Mouse (Mus musculus) lung, embryonic 14.5 days (tissue): ENCODE measurements around the gene Slc44a5. TPM values are rescaled to one million over a fixed set of nuclear protein-coding genes. Genes with fewer than 3 reads are reported as not detected.
"Not testable (repeated sequence)": the region's sequence is repeated elsewhere in the genome, so short reads cannot be mapped to it uniquely, and the experiment has no call there.

Source experiments
- ATAC-seq: fragments of 200-750 bp; cut with Nextera tagmentation; 2 replicates; pipeline ENCODE4 v1.8.0; 2017; ENCODE audit warnings: mild to moderate bottlenecking, moderate TSS enrichment, moderate library complexity; ENCODE audit not compliant: insufficient read depth
- DNase-seq: peaks from one replicate; pipeline ENCODE4 v3.0.0-alpha.2; 2015
- H3K27ac ChIP-seq: fragments of 300-500 bp; sonication (generic); 2 replicates; pipeline ENCODE4 v1.5.1; 2014; ENCODE audit warnings: low read depth, mild to moderate bottlenecking, moderate library complexity
- H3K27me3 ChIP-seq: fragments of 300-500 bp; sonication (generic); 2 replicates; pipeline ENCODE4 v1.6.1; 2014; ENCODE audit warnings: low read length, control low read depth; ENCODE audit not compliant: insufficient read depth
- H3K36me3 ChIP-seq: fragments of 300-500 bp; sonication (generic); 2 replicates; pipeline ENCODE4 v1.6.1; 2014; ENCODE audit warnings: control low read depth; ENCODE audit not compliant: insufficient read depth
- H3K4me1 ChIP-seq: fragments of 300-500 bp; sonication (generic); 2 replicates; pipeline ENCODE4 v1.6.1; 2014; ENCODE audit warnings: antibody characterized with exemption, control low read depth; ENCODE audit not compliant: insufficient read depth
- H3K4me2 ChIP-seq: fragments of 300-500 bp; sonication (generic); 2 replicates; pipeline ENCODE4 v1.6.1; 2014; ENCODE audit warnings: mild to moderate bottlenecking
- H3K4me3 ChIP-seq: fragments of 300-500 bp; sonication (generic); 2 replicates; pipeline ENCODE4 v1.5.1; 2014; ENCODE audit warnings: low read depth, low read length
- H3K9ac ChIP-seq: fragments of 300-500 bp; sonication (generic); 2 replicates; pipeline ENCODE4 v1.6.1; 2014
- H3K9me3 ChIP-seq: fragments of 300-500 bp; sonication (generic); 2 replicates; pipeline ENCODE4 v1.6.1; 2016; ENCODE audit warnings: low read depth, low read length, control low read depth
- CTCF ChIP-seq: IDR thresholded peaks from 2 replicates; pipeline ENCODE4 v1.5.1; 2016; ENCODE audit warnings: antibody characterized with exemption, low read depth
- WGBS: fragments of 180-500 bp; shearing (Covaris S2); extraction: QIAGEN DNeasy Blood & Tissue Kit; methylation state at CpG from one replicate; pipeline ENCODE4 v1.1.7; 2014; 5-methylcytosine and 5-hydroxymethylcytosine counted together
- polyA plus RNA-seq: library from polyadenylated mRNA; unstranded; fragments of >200 nt; fragmentation: Nextera tagmentation; extraction: Ambion mirVana; gene quantifications from 2 replicates; pipeline ENCODE4 v1.2.1, GENCODE M21; 2014

The Slc44a5 gene
- polyA plus RNA-seq, 1 experiment from 2014 or later = 0.29 TPM

- Histone ChIP-seq H3K27ac (no peak overlapping the region), H3K4me1 (no peaks in the 10 kb centered on the region), H3K27me3 (no peaks in the 10 kb centered on the region), H3K36me3 (no peaks in the 10 kb centered on the region), H3K4me2 (no peak overlapping the region), H3K9me3 (no peaks in the 10 kb centered on the region), H3K9ac (no peak overlapping the region), H3K4me3 (no peak overlapping the region)
- DNase-seq = peak; percentile 65
- WGBS = 31% methylated on average over 8 of the region's 8 CpGs
- no peak for TF ChIP-seq CTCF
- peak; percentile 32; the same call in 1 of the 2 replicates for ATAC-seq
Observed at GRCm38 (mm10) chr3:154222141-154222591, 248.9 kb downstream of the Slc44a5 start.

DNA sequence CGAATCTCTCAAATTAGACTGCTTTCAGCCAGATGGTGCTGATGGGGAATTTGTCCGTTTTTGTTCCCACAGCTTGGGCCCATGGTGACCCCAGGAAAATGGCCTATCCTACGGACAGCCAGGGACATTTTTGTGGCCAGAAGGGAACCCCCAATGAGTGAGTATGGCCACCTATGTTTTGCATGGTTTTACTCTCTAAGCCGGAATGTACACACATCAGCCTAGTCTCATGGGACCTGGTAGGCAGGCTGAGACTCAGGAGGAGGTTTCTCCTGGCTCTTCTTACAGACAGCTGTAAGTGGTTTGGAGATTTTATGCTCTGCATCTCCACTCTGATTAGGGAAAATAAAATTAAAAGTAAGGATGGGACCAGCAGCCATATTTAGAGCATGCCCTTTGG, 249.5 kb downstream of the Slc44a5 start:
- H3K27ac ChIP-seq = no peak overlapping the region
- no peak for TF ChIP-seq CTCF
- no peak for DNase-seq

GRCm38 (mm10) chr3:154226100-154226752, 253.0 kb downstream of the Slc44a5 start:
- WGBS = 47% methylated on average over 10 of the region's 10 CpGs
- H3K4me1 ChIP-seq = no peaks in the 10 kb centered on the region
- peak; percentile 82 for TF ChIP-seq CTCF
- ATAC-seq (peak; percentile 60; the same call in 1 of the 2 replicates), DNase-seq (peak; percentile 88)
- H3K4me3 ChIP-seq = no peak overlapping the region
- no peaks in the 10 kb centered on the region for H3K27me3 ChIP-seq
- no peak overlapping the region for H3K9ac ChIP-seq
- no peak overlapping the region for H3K27ac ChIP-seq
- H3K4me2 ChIP-seq = no peak overlapping the region
- H3K36me3 ChIP-seq = no peaks in the 10 kb centered on the region
- no peaks in the 10 kb centered on the region for H3K9me3 ChIP-seq

More for the DNA sequence above, 249.5 kb downstream of the Slc44a5 start:
- Histone ChIP-seq H3K9ac (no peak overlapping the region), H3K4me1 (no peaks in the 10 kb centered on the region), H3K4me3 (no peak overlapping the region), H3K9me3 (no peaks in the 10 kb centered on the region), H3K4me2 (no peak overlapping the region), H3K36me3 (no peaks in the 10 kb centered on the region), H3K27me3 (no peaks in the 10 kb centered on the region)
- peak; percentile 28; the same call in 1 of the 2 replicates for ATAC-seq
- WGBS = 43% methylated on average over 4 of the region's 4 CpGs

GRCm38 (mm10) chr3:154244932-154245331, 271.7 kb downstream of the Slc44a5 start:
- no peaks in the 10 kb centered on the region for H3K27me3 ChIP-seq
- H3K4me3 ChIP-seq = no peak overlapping the region
- H3K4me2 ChIP-seq = no peak overlapping the region
- ATAC-seq (no peak), DNase-seq (no peak)
- H3K4me1 ChIP-seq = no peaks in the 10 kb centered on the region
- TF ChIP-seq CTCF = no peak
- 71% methylated on average over 1 of the region's 1 CpGs for WGBS
- H3K9ac ChIP-seq = no peak overlapping the region
- no peak overlapping the region for H3K27ac ChIP-seq
- H3K9me3 ChIP-seq = peaks cover 4% of the 10 kb centered on the region; the same call in 1 of the 2 replicates
- no peaks in the 10 kb centered on the region for H3K36me3 ChIP-seq

DNA sequence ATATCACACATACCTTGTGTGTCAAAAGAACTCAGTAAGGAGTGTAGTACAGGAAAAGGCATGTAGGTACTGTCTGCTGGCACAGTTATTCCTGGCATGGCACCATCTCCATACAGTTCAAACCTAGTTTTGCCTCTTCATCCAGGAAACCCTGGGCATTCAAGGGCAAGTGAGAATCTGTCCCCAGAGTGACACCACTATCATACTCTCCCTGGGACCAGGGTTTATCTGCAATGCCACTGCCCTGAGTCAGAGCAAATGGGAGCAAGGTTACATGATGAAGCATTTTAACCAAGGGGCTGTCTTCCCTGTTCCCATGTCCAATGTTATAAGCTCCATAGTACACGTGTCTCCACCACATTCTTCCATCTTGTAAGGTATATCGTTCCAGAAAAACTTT, 278.2 kb downstream of the Slc44a5 start:
- Histone ChIP-seq H3K36me3 (no peaks in the 10 kb centered on the region), H3K4me3 (no peak overlapping the region), H3K27ac (no peak overlapping the region), H3K27me3 (no peaks in the 10 kb centered on the region), H3K9me3 (peaks cover 2% of the 10 kb centered on the region; the same call in 1 of the 2 replicates), H3K4me2 (no peak overlapping the region), H3K4me1 (no peaks in the 10 kb centered on the region), H3K9ac (no peak overlapping the region)
- 85% methylated on average over 2 of the region's 2 CpGs for WGBS
- no peak for TF ChIP-seq CTCF
- DNase-seq (no peak), ATAC-seq (no peak)

DNA sequence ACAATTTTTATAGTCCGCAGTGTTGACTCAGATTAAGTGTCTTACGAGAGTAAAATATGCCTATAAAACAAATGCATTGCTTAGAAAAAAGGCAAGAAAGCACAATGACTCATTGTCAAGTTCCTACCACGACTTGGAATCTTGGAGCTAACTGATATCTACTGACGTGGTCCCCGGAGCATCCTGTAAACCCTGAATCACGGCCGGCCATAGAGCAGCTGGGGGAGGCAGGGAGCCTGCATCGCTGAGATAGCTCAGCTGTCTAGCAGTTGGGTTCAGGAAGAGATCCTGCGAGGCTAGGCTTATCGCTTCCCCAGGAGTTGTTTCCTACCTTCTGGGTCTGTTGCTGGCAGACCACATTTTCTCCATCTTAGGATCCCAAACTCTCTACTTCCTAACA, 279.0 kb downstream of the Slc44a5 start:
- H3K4me2 ChIP-seq = no peak overlapping the region
- H3K27ac ChIP-seq = no peak overlapping the region
- WGBS = 44% methylated on average over 10 of the region's 10 CpGs
- no peak for TF ChIP-seq CTCF
- H3K4me3 ChIP-seq = no peak overlapping the region
- ATAC-seq (no peak), DNase-seq (no peak)
- H3K27me3 ChIP-seq = no peaks in the 10 kb centered on the region
- no peaks in the 10 kb centered on the region for H3K9me3 ChIP-seq
- H3K36me3 ChIP-seq = no peaks in the 10 kb centered on the region
- H3K9ac ChIP-seq = no peak overlapping the region
- H3K4me1 ChIP-seq = no peaks in the 10 kb centered on the region

DNA sequence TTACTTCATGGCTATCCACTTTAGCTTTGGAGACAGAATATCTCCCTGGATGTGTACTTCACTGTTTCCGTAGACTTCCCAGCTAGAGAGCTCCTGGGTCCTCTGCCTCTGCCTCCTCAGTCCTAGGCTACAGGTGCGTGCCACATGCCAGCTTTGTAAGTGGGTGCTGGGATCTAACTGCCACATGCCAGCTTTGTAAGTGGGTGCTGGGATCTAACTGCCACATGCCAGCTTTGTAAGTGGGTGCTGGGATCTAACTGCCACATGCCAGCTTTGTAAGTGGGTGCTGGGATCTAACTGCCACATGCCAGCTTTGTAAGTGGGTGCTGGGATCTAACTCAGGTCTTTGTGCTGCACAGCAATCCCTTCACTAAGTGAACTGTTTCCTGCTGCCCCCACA, 281.0 kb downstream of the Slc44a5 start:
- WGBS = 86% methylated on average over 2 of the region's 2 CpGs
- not testable (repeated sequence) for DNase-seq, H3K4me3 ChIP-seq, H3K9me3 ChIP-seq, H3K4me2 ChIP-seq, H3K4me1 ChIP-seq, H3K27ac ChIP-seq, H3K9ac ChIP-seq, ATAC-seq, H3K27me3 ChIP-seq, H3K36me3 ChIP-seq
